Mouse (Mus musculus) midbrain, embryonic 11.5 days (tissue): ENCODE measurements around the gene Ccdc6. TPM values are rescaled to one million over a fixed set of nuclear protein-coding genes. Genes with fewer than 3 reads are reported as not detected.

ENCODE experiments used
- ATAC-seq: fragments of 200-750 bp; cut with Nextera tagmentation; 2 replicates; pipeline ENCODE4 v1.8.0; 2017; ENCODE audit warnings: moderate TSS enrichment, moderate library complexity; ENCODE audit not compliant: low FRiP score
- DNase-seq: peaks from one replicate; pipeline ENCODE4 v3.0.0; 2015; ENCODE audit warnings: low spot score; ENCODE audit errors: missing footprints
- H3K27ac ChIP-seq: fragments of 300-500 bp; sonication (generic); 2 replicates; pipeline ENCODE4 v1.5.1; 2014; ENCODE audit warnings: low read depth, low read length
- H3K27me3 ChIP-seq: fragments of 300-500 bp; sonication (generic); 2 replicates; pipeline ENCODE4 v1.6.1; 2014; ENCODE audit warnings: mild to moderate bottlenecking, low read length, moderate library complexity, mixed read lengths; ENCODE audit not compliant: control insufficient read depth, insufficient read depth
- H3K36me3 ChIP-seq: fragments of 300-500 bp; sonication (generic); 2 replicates; pipeline ENCODE4 v1.6.1; 2014; ENCODE audit warnings: mild to moderate bottlenecking, low read length, moderate library complexity, mixed read lengths; ENCODE audit not compliant: control insufficient read depth, insufficient read depth
- H3K4me1 ChIP-seq: fragments of 300-500 bp; sonication (generic); 2 replicates; pipeline ENCODE4 v1.6.1; 2014; ENCODE audit warnings: low read length; ENCODE audit not compliant: control insufficient read depth, insufficient read depth
- H3K4me2 ChIP-seq: fragments of 300-500 bp; sonication (generic); 2 replicates; pipeline ENCODE4 v1.6.1; 2014; ENCODE audit warnings: mild to moderate bottlenecking, moderate library complexity
- H3K4me3 ChIP-seq: fragments of 300-500 bp; sonication (generic); 2 replicates; pipeline ENCODE4 v1.5.1; 2014; ENCODE audit warnings: low read depth, low read length
- H3K9ac ChIP-seq: fragments of 300-500 bp; sonication (generic); 2 replicates; pipeline ENCODE4 v1.6.1; 2014; ENCODE audit warnings: low read length
- H3K9me3 ChIP-seq: fragments of 300-500 bp; sonication (generic); 2 replicates; pipeline ENCODE4 v1.6.1; 2016; ENCODE audit warnings: low read length; ENCODE audit not compliant: control insufficient read depth
- WGBS: fragments of 180-500 bp; shearing (Covaris S2); extraction: QIAGEN DNeasy Blood & Tissue Kit; methylation state at CpG from one replicate; pipeline ENCODE4 v1.1.7; 2014; 5-methylcytosine and 5-hydroxymethylcytosine counted together
- polyA plus RNA-seq: library from polyadenylated mRNA; unstranded; fragments of >200 nt; fragmentation: Nextera tagmentation; extraction: Ambion mirVana; gene quantifications from 2 replicates; pipeline ENCODE4 v1.2.1, GENCODE M21; 2014

Gene Ccdc6
- polyA plus RNA-seq, 1 experiment from 2014 or later = 22.3 TPM

GRCm38 (mm10) chr10:70098626-70099025 is 1.7 kb downstream of the Ccdc6 start:
- Histone ChIP-seq H3K27ac (no peak overlapping the region), H3K27me3 (no peaks in the 10 kb centered on the region), H3K36me3 (no peaks in the 10 kb centered on the region; the same call in 1 of the 2 replicates), H3K4me3 (peak overlapping the region; percentile 93), H3K4me1 (peaks cover 23% of the 10 kb centered on the region), H3K9ac (peak overlapping the region; percentile 93), H3K4me2 (peak overlapping the region; percentile 86), H3K9me3 (no peaks in the 10 kb centered on the region)
- no peak for DNase-seq
- 12% methylated on average over 6 of the region's 6 CpGs for WGBS
- ATAC-seq = no peak

GRCm38 (mm10) chr10:70099052-70099451 is 2.1 kb downstream of the Ccdc6 start:
- no peak for ATAC-seq
- H3K9ac ChIP-seq = peak overlapping the region; percentile 93; the same call in 1 of the 2 replicates
- H3K27me3 ChIP-seq = no peaks in the 10 kb centered on the region
- no peak overlapping the region for H3K27ac ChIP-seq
- no peaks in the 10 kb centered on the region for H3K9me3 ChIP-seq
- DNase-seq = peak; percentile 86
- peak overlapping the region; percentile 86 for H3K4me2 ChIP-seq
- no peaks in the 10 kb centered on the region; the same call in 1 of the 2 replicates for H3K36me3 ChIP-seq
- H3K4me3 ChIP-seq = peak overlapping the region; percentile 93
- peaks cover 21% of the 10 kb centered on the region for H3K4me1 ChIP-seq
- WGBS = 31% methylated on average over 8 of the region's 8 CpGs

GRCm38 (mm10) chr10:70102086-70102485 is 5.2 kb downstream of the Ccdc6 start:
- H3K9me3 ChIP-seq = no peaks in the 10 kb centered on the region
- no peak overlapping the region for H3K4me3 ChIP-seq
- no peak overlapping the region for H3K9ac ChIP-seq
- ATAC-seq = no peak
- H3K27ac ChIP-seq = no peak overlapping the region
- no peaks in the 10 kb centered on the region; the same call in 1 of the 2 replicates for H3K36me3 ChIP-seq
- peaks cover 12% of the 10 kb centered on the region for H3K4me1 ChIP-seq
- no peaks in the 10 kb centered on the region for H3K27me3 ChIP-seq
- DNase-seq = no peak
- 97% methylated on average over 4 of the region's 4 CpGs for WGBS
- H3K4me2 ChIP-seq = no peak overlapping the region

GRCm38 (mm10) chr10:70108016-70108415 is 11.1 kb downstream of the Ccdc6 start:
- H3K9me3 ChIP-seq = no peaks in the 10 kb centered on the region; the same call in 1 of the 2 replicates
- H3K4me2 ChIP-seq = no peak overlapping the region
- H3K27ac ChIP-seq = no peak overlapping the region
- H3K36me3 ChIP-seq = no peaks in the 10 kb centered on the region
- H3K4me1 ChIP-seq = peaks cover 2% of the 10 kb centered on the region; the same call in 1 of the 2 replicates
- H3K27me3 ChIP-seq = no peaks in the 10 kb centered on the region
- 65% methylated on average over 11 of the region's 13 CpGs for WGBS
- ATAC-seq (no peak), DNase-seq (no peak)
- no peak overlapping the region for H3K4me3 ChIP-seq
- H3K9ac ChIP-seq = no peak overlapping the region

- no peaks in the 10 kb centered on the region; the same call in 1 of the 2 replicates for H3K9me3 ChIP-seq
- 74% methylated on average over 5 of the region's 5 CpGs for WGBS
- peaks cover 2% of the 10 kb centered on the region; the same call in 1 of the 2 replicates for H3K4me1 ChIP-seq
- no peak overlapping the region for H3K4me2 ChIP-seq
- no peak overlapping the region for H3K4me3 ChIP-seq
- no peak overlapping the region for H3K9ac ChIP-seq
- no peak overlapping the region for H3K27ac ChIP-seq
- no peak for DNase-seq
- H3K27me3 ChIP-seq = no peaks in the 10 kb centered on the region
- H3K36me3 ChIP-seq = no peaks in the 10 kb centered on the region
- no peak for ATAC-seq
These were observed 13.1 kb downstream of the Ccdc6 start for GRCm38 (mm10) chr10:70109974-70110373.

- DNase-seq = no peak
- Histone ChIP-seq H3K9me3 (no peaks in the 10 kb centered on the region; the same call in 1 of the 2 replicates), H3K4me2 (no peak overlapping the region), H3K9ac (no peak overlapping the region), H3K27ac (no peak overlapping the region), H3K4me3 (no peak overlapping the region), H3K4me1 (no peaks in the 10 kb centered on the region), H3K27me3 (no peaks in the 10 kb centered on the region), H3K36me3 (no peaks in the 10 kb centered on the region)
- 95% methylated on average over 7 of the region's 7 CpGs for WGBS
- ATAC-seq = no peak
These were observed 13.9 kb downstream of the Ccdc6 start for GRCm38 (mm10) chr10:70110815-70111214.

- H3K36me3 ChIP-seq = no peaks in the 10 kb centered on the region
- no peaks in the 10 kb centered on the region for H3K27me3 ChIP-seq
- ATAC-seq = no peak
These were observed 14.7 kb downstream of the Ccdc6 start for GRCm38 (mm10) chr10:70111643-70112042.

GRCm38 (mm10) chr10:70114048-70114635 is 17.2 kb downstream of the Ccdc6 start:
- H3K9me3 ChIP-seq = no peaks in the 10 kb centered on the region; the same call in 1 of the 2 replicates
- H3K4me1 ChIP-seq = peaks cover 6% of the 10 kb centered on the region; the same call in 1 of the 2 replicates
- no peaks in the 10 kb centered on the region for H3K36me3 ChIP-seq
- H3K9ac ChIP-seq = no peak overlapping the region
- H3K27me3 ChIP-seq = no peaks in the 10 kb centered on the region
- H3K4me2 ChIP-seq = no peak overlapping the region
- ATAC-seq = no peak
- no peak overlapping the region for H3K27ac ChIP-seq
- DNase-seq = no peak
- H3K4me3 ChIP-seq = no peak overlapping the region
- WGBS = 97% methylated on average over 8 of the region's 8 CpGs

More at GRCm38 (mm10) chr10:70111643-70112042, 14.7 kb downstream of the Ccdc6 start:
- no peak overlapping the region for H3K27ac ChIP-seq
- H3K9me3 ChIP-seq = no peaks in the 10 kb centered on the region; the same call in 1 of the 2 replicates
- H3K4me1 ChIP-seq = no peaks in the 10 kb centered on the region
- no peak overlapping the region for H3K9ac ChIP-seq
- H3K4me2 ChIP-seq = no peak overlapping the region
- 94% methylated on average over 6 of the region's 6 CpGs for WGBS
- DNase-seq = no peak
- no peak overlapping the region for H3K4me3 ChIP-seq

- no peak for DNase-seq
- Histone ChIP-seq H3K27me3 (no peaks in the 10 kb centered on the region), H3K27ac (no peak overlapping the region), H3K4me1 (peaks cover 27% of the 10 kb centered on the region), H3K36me3 (no peaks in the 10 kb centered on the region), H3K4me3 (no peak overlapping the region), H3K4me2 (no peak overlapping the region), H3K9ac (no peak overlapping the region), H3K9me3 (no peaks in the 10 kb centered on the region; the same call in 1 of the 2 replicates)
- ATAC-seq = no peak
- 87% methylated on average over 7 of the region's 7 CpGs for WGBS
These were observed 19.5 kb downstream of the Ccdc6 start for GRCm38 (mm10) chr10:70116454-70116853.
